Mouse (Mus musculus) bone marrow, adult 2 months (tissue): ENCODE results near the gene Fcrla.

ENCODE experiments used
- CTCF ChIP-seq: fragments of 200-500 bp; IDR thresholded peaks from 2 replicates; pipeline ENCODE4 v1.5.1; 2011; ENCODE audit warnings: low read length, control low read depth; ENCODE audit not compliant: control insufficient read depth, insufficient read depth
- POLR2A ChIP-seq: fragments of 200-500 bp; IDR thresholded peaks from 2 replicates; pipeline ENCODE4 v1.6.1; 2011; ENCODE audit warnings: low read depth, mild to moderate bottlenecking, control low read depth, low read length, borderline replicate concordance; ENCODE audit not compliant: control insufficient read depth

GRCm38 (mm10) chr1:170900799-170901467 is 26.4 kb downstream of the Fcrla start:
- TF ChIP-seq POLR2A = no peak
- TF ChIP-seq CTCF = no peak
